Mouse (Mus musculus): ENCODE measurements around the gene Csnk1g2. TPM values are rescaled to one million over a fixed set of nuclear protein-coding genes. Genes with fewer than 3 reads are reported as not detected.

Gene Csnk1g2
- polyA plus RNA-seq (2017; shearing (Covaris generic)), result 10 to 100 TPM; 11.7 to 16.3 (median 13.2) TPM

DNA sequence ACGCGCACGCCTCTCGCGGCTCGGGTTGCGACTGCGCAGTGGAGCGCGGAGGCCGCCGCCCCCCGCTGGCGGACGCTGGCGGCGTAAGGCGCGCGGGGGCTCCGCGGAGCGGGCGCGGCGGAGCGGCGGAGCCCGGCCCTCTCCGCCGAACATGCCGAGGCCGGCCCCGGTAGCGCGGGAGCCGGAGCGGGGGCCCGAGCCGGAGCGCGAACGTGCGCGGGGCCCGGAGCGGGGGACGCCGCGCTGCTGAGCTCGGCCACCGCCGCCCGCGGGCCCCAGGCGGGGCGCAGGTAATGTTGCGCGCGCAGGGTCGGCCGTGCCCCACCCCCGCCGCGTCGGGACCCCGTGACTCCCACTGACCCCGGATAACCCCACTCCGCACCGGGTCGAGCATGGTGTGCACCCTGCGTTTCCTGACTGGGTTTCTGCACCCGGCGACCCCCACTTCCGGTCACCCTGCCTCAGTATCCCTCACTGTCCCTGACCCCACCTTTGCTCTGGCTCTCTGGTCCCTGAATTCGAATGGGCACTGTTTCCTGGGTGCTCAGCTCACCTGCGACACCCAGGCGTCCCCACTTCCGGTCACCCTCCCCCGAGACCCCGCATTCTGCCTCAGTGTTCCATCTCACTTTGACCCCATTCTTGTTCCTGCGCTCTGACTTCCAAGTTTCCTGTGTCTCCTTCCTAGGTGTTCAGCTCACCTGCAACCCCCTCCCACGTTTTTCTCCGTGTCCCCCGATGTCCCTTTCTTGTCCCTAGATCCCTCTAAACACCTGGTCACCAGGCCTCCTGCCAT lies at the start of gene Csnk1g2:
Gene Csnk1g2 (plus strand): TSS at position 178 of the 796 bp plus-strand sequence.
- ATAC-seq, result no peak

DNA sequence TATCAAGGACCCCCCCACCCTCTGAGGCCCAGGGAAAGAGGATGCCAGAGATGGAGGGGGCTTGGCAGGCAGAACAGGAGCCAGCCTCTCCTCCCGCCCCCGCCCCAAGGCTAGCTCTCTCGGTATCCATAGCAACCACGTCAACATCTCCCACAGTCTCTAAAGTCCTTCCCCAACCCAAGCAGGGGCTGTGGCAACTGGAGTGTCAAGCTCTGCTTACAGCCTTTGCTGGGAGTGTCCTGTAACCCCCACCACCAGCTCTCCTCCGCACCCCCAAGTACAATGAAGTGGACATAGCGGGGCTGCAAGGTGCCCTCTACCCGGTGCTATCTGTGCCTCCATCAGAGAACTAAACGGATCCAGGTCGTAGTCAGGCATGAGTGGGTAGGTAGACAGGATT lies 48.7 kb upstream of the Csnk1g2 start:
- ATAC-seq, result no peak

DNA sequence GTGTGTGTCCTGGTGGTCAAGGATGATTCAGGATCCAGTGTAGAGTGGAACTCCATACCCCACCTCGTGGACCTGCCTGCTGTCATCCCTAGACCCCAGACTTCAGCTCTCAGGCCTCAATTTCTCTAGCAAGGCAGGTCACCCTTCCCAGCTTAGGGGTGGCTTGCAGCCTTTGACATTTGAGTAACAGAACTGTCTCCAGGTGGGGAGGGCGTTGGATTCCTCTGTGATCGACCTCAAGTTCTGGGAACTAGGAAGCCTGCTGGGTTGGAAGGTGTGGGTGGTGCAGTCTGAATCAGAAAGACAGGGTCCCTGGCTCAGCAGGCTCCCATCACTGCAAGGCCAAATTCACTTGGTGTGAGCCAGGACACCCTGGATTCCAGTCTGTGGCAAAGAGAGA lies 47.7 kb upstream of the Csnk1g2 start:
- ATAC-seq, result no peak

DNA sequence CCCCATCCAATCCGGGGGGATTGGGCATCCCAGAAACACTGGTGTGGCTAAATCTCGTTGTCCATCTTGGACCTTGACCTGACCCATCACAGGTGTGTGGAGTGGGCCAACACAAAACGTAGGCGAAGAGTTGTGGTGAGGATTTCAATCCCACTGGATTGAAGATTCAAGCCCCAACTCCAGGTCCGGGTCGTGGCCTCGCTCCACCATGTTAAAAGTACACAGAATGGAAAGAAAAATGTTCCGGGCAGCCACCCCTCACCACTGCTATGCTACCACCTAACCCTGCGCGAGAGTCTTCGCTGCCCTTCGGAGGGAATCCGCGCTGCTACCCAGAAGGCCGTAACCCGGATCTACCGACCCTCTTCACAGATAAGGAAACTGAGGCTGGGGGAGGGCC lies 46.7 kb upstream of the Csnk1g2 start:
- no peak for ATAC-seq

DNA sequence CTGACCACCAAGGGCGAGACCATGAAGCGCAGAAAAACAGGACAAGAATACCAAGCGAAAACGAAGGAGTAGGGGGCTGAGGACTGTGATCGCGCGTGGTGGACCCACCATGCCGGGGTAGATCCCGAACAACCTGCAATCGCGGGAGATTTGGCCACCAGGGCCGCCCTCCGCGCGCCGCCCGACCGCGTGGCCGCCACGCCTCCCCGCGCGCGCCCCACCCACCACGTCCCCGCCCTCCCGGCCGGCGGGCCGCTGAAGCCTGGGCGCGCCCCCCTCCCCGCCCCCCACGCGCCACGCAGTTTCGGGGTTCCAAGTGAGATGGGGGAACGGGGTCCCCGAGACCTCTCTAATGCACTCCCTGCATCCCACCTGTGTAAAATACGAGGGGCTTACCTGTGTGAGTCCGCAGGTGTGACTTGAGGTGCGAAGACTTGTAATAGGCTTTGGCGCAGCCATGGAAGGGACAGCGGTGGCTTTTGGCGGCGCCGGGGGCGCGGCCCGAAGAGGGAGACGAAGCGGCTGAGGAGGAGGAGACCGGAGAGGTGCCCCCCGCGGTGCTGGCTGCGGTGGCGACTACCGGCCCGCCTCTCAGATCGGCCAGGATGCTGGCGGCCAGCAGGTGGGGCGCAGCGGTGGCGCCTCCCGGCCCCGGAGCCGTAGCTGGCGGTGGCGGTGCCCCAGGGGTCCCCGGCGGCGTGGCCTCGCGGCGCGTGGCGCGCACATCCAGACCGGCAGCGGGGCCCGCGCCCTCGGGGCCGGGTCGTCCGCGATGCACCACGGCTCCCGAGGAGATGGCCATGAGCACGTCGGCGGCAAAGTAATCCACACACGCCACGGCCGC lies 46.1 kb upstream of the Csnk1g2 start:
- no peak for ATAC-seq

DNA sequence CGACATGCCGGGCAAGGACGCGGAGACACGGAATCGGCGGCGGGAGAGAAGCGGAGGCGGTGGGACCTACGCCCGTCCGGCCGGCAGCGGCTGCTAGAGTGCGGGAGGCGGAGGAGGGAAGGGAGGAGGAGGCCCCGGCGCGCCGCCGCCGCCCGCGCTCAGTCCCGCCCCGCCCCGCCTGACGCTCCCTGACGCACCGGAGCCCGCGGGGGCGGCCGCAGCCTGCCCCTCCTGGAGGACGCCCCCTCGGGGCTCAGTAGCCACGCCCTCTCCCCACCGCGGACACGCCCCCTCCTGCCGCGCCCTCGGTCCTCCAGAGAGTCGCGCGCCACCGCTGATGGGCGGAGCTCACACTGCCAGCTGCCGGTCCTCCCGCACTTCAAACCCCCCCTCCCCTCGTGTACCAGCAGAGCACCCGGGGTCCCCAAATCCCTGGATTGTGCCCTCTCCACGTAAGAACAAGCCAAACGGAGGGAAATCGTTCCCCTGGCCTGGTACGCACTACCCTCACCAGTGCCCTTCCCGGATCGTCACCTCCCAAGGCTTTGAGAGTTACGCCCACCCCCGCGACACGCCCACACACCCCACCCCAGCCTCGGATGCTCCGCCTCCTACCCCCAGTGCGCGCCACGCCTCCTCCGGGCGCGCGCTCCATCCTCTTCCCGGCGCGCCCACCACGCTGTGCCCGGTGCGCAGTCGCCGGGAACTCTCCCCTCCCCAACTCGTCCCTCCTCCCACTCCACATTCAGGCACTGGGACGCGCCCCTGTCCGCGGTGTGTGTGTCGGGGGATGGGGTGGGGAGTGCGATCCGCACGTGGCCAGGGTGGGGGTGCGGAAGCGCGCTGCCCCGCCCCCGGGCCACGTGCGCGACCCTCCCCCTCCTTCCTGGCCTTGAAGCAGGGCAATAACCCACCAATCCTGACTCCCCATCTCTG lies 45.2 kb upstream of the Csnk1g2 start, which contains the start of gene Klf16:
Gene Klf16 (minus strand): TSS at position 127 of the 936 bp plus-strand sequence.
- peak; percentile 74 for ATAC-seq

DNA sequence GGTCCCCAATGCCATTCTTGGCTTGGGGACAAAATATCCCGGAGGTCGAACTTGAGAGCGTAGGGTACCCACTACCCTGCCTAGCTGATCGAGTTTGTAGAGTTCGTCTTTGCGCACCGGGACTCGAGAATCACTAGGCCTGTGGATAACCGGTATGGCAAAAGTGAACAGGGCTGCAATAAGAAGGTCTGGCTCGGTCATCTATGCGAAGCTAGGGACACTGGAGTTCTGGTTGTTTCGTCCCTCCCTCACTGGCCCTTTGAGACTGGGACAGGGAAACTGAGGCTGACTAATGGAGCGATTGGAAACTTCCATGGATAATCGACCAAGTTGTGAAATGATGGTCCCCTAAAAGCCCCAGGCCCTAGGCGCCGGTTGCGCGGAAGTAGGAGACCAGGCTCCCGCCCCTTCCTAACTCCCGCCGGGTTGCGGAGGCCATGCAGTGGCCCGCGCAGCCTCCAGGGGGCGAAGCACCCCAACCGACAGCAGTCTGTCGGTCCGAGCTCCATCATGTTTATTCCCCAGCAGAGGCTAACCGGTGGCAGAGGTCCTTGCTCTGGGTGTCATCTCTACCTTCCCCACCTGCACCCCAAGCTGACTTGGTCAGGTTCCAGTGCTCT lies 44.4 kb upstream of the Csnk1g2 start:
- peak; percentile 52 for ATAC-seq

DNA sequence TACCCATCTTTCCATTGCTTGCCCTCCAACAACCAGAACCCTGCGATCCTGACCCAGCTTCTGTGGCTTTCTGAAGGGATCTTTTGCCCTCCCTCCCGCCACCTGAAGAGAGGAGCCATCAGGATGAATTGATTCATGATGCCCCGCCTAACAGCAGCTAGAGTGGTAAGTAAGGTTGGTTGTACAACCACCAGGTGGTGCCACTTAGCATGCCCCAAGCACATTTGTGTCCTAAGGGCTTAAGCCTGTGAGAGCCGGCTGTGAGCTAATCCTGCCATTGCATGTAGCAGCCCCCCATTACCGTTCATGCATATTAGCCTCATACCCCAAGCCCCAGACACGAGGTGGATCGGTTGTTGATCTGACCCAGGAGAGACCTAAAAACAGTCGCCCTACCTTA lies 43.7 kb upstream of the Csnk1g2 start:
- peak; percentile 51 for ATAC-seq

DNA sequence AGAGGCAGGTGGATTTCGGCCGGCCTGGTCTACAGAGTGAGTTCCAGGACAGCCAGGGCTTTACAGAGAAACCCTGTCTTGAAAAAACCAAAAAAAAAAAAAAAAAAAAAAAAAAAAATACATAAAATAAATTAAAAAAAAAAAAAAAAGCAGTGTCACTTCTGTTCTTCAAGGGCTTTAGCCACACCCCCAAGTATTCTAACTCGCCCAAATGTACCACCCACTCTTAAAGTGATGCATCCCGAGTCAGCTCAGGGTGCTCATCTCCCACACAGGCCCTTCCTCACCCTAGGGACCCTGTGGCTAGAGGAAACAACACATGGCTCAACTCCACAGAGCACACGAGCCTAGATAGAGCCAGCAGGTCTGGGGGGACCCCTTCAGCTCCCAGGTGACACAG lies 39.6 kb upstream of the Csnk1g2 start:
- ATAC-seq, result no peak

DNA sequence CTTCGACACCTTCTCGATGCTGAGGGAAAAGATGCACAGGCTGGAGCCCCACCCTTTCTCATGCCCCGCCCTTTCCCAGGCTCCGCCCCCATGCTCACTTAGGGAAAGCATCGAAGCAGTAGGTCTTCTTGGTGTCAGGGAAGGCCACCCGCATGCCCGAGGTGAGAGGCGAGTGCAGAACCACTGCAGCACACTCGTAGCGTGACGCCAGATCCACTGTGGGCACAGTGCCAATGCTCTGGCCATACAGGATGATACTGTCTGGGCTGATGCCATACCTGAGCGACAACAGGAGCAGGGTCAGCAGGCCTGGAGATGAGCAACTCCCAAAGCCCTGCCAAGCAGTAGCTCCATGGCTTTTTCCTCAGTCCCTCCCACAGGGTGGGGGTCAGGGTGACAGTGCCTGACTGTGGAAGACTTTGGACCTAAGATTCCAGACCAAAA lies 38.6 kb upstream of the Csnk1g2 start:
- ATAC-seq, result no peak

DNA sequence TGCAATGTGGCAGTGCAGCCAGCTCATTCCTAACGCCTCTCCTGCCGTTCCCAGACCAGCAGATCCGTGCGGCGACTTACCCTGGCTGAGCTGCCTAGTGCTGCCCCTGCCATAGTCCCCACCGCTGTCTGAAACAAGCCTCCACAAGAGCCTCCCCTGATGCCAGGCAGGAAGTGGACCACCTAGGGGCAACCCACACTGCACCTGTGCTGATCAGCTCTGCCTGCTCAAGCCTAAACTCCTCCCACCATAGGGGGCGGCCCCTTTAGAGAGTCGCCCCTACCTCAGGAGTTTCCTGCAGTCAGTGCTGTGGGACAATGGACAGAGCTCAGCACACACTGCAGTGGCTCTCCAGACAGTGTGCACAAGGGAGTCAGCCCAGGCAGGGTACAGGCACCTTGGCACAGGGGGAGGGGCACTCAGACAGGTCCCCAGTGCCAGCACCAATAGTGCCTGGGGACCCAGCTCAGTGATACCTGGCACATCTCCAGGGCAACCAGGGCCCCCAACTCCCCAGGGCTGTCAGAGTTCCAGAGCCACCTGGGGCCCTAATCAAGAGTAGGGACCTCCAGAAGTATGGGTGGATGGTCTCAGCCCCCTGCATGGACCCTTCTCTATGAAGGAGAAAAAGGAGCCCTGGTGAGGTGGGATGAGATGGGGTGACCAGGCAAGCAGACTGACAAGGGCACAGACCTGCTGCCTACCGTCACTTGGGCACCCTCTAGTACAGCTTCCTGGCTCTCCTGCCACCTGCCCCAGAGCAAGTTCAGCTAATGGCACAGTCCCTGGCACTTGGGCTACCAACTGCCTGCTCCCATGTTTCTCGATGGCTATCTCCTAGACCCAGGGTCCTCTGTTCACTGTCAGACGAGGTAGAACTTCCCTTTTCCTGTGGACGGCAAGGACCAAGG lies 37.7 kb upstream of the Csnk1g2 start:
- ATAC-seq, result no peak

DNA sequence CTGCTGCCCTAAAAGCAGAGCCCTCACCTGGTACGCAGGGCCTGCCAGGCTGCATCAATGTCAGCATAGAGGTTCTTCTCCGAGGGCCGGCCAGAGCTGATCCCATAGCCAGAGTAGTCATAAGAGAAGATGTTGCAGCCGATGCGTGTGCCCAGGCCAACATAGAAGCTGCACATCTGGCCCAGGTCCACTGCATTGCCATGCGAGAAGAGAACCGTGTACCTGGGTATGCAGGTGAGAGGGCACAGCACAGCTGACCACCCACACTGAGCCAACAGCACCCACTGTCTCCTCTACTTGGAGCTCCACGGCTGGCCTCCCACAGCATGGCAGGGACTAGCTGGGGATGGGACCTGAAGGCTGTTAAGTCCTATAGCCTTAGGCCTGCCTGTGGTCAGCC lies 37.1 kb upstream of the Csnk1g2 start:
- no peak for ATAC-seq

DNA sequence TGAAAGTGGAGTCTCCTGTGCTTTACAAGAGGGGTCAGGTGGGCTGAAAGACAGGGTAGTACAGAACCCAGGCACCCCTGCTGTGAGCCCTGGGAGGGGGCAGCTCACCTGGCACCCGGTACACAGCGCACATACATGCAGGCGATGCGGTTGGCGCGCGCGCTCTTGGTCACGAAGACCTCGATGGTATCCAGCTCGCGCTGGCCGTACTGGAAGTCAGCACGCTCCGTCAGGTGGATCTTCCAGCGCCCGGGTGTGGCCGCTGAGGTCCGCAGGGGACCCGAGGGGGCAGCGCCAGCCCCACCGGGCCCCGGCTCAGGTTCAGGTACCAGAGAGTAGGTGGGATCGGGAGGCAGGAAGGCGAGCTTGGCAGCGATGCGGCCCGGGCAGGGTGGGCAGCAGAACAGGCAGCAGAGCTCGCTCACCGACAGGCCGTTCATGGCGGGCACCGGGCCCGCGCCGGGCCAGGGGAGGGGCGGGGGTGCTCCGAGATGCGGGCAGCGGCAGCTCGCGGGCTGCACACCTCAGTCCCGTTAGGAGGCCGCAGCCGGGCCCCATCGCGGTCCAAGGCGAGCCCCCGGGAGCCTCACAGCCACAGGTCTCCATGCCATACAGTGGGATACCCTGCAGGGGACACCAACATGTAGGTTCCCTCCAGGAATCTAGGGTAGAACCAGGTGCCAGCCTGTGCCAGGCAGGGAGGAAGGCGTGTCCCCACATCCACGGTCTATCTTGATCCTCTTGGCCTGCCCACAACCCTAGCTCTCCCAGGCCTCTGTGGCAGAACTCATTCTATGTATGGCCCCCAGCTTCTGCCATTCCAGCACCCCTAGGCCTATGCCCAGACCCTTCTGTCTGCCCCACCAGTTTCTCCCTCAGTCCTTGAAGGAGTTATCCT lies 36.0 kb upstream of the Csnk1g2 start:
- ATAC-seq, result no peak

DNA sequence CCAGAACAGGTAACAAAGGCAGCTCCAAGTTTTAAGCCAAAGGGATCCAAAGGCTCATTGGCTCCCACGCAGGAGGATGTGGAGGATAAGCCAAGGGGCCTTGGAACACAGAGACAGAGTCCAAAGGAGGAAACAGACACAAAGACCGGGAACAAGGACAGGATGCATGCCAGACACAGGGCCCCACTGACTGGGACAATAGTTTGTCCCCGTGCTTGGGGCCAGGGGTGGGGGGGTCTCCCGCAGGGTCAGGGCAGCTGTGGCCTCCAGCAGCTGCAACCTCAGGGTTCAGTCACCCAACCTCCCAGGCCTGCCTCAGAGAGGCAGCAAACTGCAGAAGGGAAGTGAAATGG lies 35.4 kb upstream of the Csnk1g2 start:
- ATAC-seq, result no peak

DNA sequence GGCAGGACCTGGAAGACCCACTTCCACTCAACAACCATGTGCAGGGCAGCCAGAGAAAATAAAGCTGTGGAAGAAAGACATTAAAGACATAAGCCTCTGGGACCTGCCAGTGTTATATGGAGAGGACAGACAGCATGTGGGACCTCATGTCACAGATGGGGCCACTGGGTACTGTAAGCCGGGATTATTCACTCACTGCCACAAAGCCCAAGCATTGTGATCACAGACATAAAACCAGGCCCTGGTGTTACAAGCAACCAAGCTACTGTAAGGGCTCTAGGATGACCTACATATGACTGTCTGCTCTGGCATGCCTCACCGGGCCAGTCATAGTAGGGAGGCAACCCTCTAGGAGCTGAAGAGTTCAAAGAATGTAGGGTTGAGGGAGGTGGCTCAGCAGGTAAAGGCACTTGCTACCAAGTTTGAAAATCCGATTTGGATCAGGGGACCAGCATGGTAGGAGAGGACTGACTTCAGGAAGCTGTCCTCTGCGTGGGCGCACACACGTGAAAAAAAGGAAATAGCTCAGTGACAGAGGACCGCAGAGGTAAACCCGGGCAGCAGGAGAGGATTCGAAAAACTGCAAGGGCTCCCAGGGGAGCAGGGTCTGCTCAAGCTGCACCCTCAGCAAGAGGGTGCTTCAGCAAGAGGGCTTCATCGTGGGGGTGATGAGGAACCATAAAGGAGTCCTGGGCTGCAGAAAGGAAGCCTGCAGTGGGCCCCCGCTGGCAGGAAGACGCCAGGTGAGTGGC lies 33.3 kb upstream of the Csnk1g2 start:
- ATAC-seq, result peak; percentile 29

DNA sequence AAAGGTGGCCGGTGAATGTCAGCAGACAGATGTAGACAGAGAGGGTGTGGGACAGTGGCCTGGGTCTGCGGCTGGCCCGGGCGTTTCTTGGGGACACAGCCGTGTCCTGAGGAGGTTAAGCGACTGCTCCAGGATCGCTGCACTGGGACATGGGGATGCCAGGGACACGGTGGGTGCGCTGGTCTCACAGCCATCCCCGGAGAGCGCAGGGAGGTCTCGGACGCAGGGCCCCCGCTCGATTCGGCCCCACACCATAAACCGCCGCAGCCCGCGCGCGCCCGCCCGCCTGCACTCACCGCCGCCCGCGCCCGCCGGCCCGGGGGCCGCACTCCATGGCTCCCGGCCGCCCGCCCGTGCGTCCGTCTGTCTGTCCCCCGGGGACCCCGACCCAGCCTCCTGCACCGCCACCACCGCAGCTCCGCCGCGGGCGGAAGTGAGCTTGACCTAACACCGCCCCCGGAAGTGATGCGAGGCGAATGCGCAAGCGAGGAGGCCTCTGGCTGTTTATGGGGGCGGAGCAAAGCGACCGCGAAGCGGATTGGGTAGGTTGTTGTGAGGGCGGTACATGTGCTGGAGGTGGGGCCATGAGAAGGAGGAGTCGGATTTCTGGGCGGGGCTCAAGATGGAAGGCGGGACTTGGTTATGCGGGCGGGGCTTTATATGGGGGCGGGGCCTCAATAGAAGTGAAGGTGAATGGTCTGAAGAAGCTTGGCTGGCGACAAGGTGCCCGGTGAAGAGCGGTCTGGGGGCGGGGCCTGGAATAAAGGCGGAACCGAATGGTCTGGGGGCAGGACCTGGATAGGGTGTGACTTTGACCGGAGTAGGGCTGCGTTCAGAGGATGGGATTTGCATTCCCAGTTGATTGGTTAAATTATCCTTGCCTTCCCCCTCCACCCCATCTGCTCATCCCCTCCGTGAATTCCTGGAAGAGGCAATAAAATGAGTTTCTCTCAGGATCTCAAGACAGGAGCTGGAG lies 32.5 kb upstream of the Csnk1g2 start, which contains the start of gene Abhd17a:
Gene Abhd17a (minus strand): TSS at position 463 of the 976 bp plus-strand sequence.
- ATAC-seq, result peak; percentile 99

DNA sequence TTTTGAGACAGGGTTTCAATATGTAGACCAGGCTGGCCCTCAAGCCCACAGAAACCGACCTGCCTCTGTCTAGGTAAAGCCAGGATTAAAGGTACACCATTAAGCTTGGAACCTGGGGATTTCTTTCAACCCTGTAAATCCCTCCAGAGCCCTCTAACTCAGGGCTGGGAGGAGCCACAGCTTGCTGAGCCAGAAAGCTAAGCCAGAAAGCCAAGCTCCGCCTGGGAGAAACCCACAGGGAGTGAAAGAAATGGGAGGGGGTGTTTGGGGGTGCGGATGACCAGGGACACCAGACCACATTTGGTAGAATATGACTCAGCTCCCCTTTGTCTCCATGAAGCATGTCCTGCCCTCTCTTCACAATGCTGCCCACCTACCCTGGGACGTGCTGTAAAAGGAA lies 26.3 kb upstream of the Csnk1g2 start:
- ATAC-seq, result no peak

Data from inflammation-experienced regulatory T-cells, adult 6 months (primary cell).